Mouse (Mus musculus) liver, embryonic 16.5 days (tissue): ENCODE measurements around the gene Jmjd6. TPM values are rescaled to one million over a fixed set of nuclear protein-coding genes. Genes with fewer than 3 reads are reported as not detected.

Experiments used
- ATAC-seq: fragments of 200-750 bp; cut with Nextera tagmentation; 2 replicates; pipeline ENCODE4 v1.8.0; 2017; ENCODE audit warnings: low read depth, mild to moderate bottlenecking, moderate number of reproducible peaks, moderate library complexity
- H3K27ac ChIP-seq: fragments of 300-500 bp; sonication (generic); 2 replicates; pipeline ENCODE4 v1.5.1; 2014; ENCODE audit warnings: mild to moderate bottlenecking, low read length
- H3K27me3 ChIP-seq: fragments of 300-500 bp; sonication (generic); 2 replicates; pipeline ENCODE4 v1.6.1; 2014; ENCODE audit warnings: low read depth, low read length, mixed read lengths; ENCODE audit not compliant: control insufficient read depth, insufficient read depth
- H3K36me3 ChIP-seq: fragments of 300-500 bp; sonication (generic); 2 replicates; pipeline ENCODE4 v1.6.1; 2014; ENCODE audit warnings: mild to moderate bottlenecking; ENCODE audit not compliant: control insufficient read depth, insufficient read depth
- H3K4me1 ChIP-seq: fragments of 300-500 bp; sonication (generic); 2 replicates; pipeline ENCODE4 v1.6.1; 2014; ENCODE audit warnings: low read depth, low read length, mixed read lengths; ENCODE audit not compliant: control insufficient read depth
- H3K4me2 ChIP-seq: fragments of 300-500 bp; sonication (generic); 2 replicates; pipeline ENCODE4 v1.6.1; 2014; ENCODE audit warnings: low read depth, low read length, mixed read lengths
- H3K4me3 ChIP-seq: fragments of 300-500 bp; sonication (generic); 2 replicates; pipeline ENCODE4 v1.5.1; 2014; ENCODE audit warnings: low read depth, mild to moderate bottlenecking, low read length
- H3K9ac ChIP-seq: fragments of 300-500 bp; sonication (generic); 2 replicates; pipeline ENCODE4 v1.6.1; 2014; ENCODE audit warnings: low read depth, low read length
- H3K9me3 ChIP-seq: fragments of 300-500 bp; sonication (generic); replicated peaks from 2 replicates; pipeline ENCODE4 v1.6.1; 2016; ENCODE audit warnings: low read length; ENCODE audit not compliant: control insufficient read depth
- WGBS: fragments of 180-500 bp; shearing (Covaris S2); extraction: QIAGEN DNeasy Blood & Tissue Kit; methylation state at CpG from one replicate; pipeline ENCODE4 v1.1.7; 2014; ENCODE audit not compliant: insufficient replicate concordance; 5-methylcytosine and 5-hydroxymethylcytosine counted together
- polyA plus RNA-seq: library from polyadenylated mRNA; unstranded; fragments of >200 nt; fragmentation: Nextera tagmentation; extraction: Ambion mirVana; gene quantifications from 2 replicates; pipeline ENCODE4 v1.2.1, GENCODE M21; 2015

Gene Jmjd6
- polyA plus RNA-seq, 1 experiment from 2014 or later = 25.4 TPM

- Histone ChIP-seq H3K27ac (no peak overlapping the region), H3K4me2 (no peak overlapping the region), H3K4me3 (no peak overlapping the region), H3K36me3 (no peaks in the 10 kb centered on the region), H3K4me1 (peaks cover 2% of the 10 kb centered on the region; the same call in 1 of the 2 replicates), H3K9me3 (no peaks in the 10 kb centered on the region), H3K27me3 (no peaks in the 10 kb centered on the region), H3K9ac (no peak overlapping the region)
- ATAC-seq = no peak
- WGBS = 58% methylated on average over 7 of the region's 7 CpGs
Observed at GRCm38 (mm10) chr11:116807116-116807515, 36.1 kb downstream of the Jmjd6 start.

- H3K9ac ChIP-seq = no peak overlapping the region
- H3K4me1 ChIP-seq = peaks cover 2% of the 10 kb centered on the region; the same call in 1 of the 2 replicates
- no peak overlapping the region for H3K4me3 ChIP-seq
- H3K36me3 ChIP-seq = no peaks in the 10 kb centered on the region
- ATAC-seq = no peak
- 60% methylated on average over 15 of the region's 15 CpGs for WGBS
- no peaks in the 10 kb centered on the region for H3K27me3 ChIP-seq
- no peaks in the 10 kb centered on the region for H3K9me3 ChIP-seq
- H3K27ac ChIP-seq = no peak overlapping the region
- no peak overlapping the region for H3K4me2 ChIP-seq
Observed at GRCm38 (mm10) chr11:116806136-116807071, 36.8 kb downstream of the Jmjd6 start.

DNA sequence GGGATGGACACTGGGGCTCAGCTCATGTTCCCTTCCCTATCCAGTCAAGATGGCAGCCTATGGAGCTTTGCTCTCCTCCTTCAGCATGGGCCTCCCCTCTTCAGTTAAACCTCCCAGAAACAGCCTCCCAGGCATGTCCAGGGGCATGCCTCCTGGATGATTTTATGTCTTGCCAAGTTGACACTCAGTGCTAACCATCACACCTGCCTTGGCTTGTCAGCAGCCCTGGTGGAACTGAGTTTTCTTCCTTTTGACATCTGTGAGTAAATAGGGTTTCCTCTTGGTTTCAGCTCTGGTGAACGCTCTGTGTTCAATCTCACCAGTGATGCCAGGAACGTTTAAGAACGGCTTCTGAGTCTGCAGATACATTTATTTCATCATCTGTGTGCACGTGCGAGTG is 40.5 kb downstream of the Jmjd6 start:
- H3K4me2 ChIP-seq = no peak overlapping the region
- H3K27me3 ChIP-seq = no peaks in the 10 kb centered on the region
- no peak overlapping the region for H3K9ac ChIP-seq
- H3K9me3 ChIP-seq = no peaks in the 10 kb centered on the region
- no peaks in the 10 kb centered on the region for H3K36me3 ChIP-seq
- 57% methylated on average over 5 of the region's 5 CpGs for WGBS
- no peak for ATAC-seq
- no peaks in the 10 kb centered on the region for H3K4me1 ChIP-seq
- H3K4me3 ChIP-seq = no peak overlapping the region
- H3K27ac ChIP-seq = no peak overlapping the region

DNA sequence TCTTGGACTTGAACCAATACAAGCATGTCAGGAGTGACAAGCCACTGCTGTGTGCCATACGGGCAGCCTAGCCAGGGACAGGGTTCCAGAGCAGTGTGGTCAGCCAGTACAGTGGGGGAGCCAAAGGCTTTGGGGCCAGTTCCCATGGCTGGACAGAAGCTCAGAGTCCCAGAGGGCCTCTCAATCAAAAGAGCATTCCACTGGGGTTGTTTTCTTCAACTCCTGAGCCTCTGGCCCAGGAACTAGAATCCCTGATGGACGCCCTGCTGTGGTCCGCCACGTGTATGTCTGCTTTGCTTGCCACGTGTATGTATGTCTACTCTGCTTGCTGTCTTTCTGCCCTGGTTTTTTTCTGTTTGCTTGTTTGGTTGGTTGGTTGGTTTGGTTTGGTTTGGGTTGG is 42.1 kb downstream of the Jmjd6 start:
- no peak overlapping the region for H3K27ac ChIP-seq
- no peak overlapping the region for H3K4me3 ChIP-seq
- no peaks in the 10 kb centered on the region for H3K9me3 ChIP-seq
- H3K4me1 ChIP-seq = no peaks in the 10 kb centered on the region
- no peak overlapping the region for H3K4me2 ChIP-seq
- ATAC-seq = no peak
- WGBS = 72% methylated on average over 5 of the region's 5 CpGs
- no peaks in the 10 kb centered on the region for H3K36me3 ChIP-seq
- no peaks in the 10 kb centered on the region for H3K27me3 ChIP-seq
- H3K9ac ChIP-seq = no peak overlapping the region

- H3K9me3 ChIP-seq = no peaks in the 10 kb centered on the region
- WGBS = 72% methylated on average over 5 of the region's 5 CpGs
- no peak overlapping the region for H3K4me3 ChIP-seq
- H3K27me3 ChIP-seq = no peaks in the 10 kb centered on the region
- H3K27ac ChIP-seq = no peak overlapping the region
- H3K9ac ChIP-seq = no peak overlapping the region
- no peaks in the 10 kb centered on the region for H3K4me1 ChIP-seq
- no peak overlapping the region for H3K4me2 ChIP-seq
- no peaks in the 10 kb centered on the region for H3K36me3 ChIP-seq
- ATAC-seq = no peak
Observed at GRCm38 (mm10) chr11:116799364-116799763, 43.9 kb downstream of the Jmjd6 start.

Other genes starting within 250 kb of the Jmjd6 start
- 6.7 and 7.7 TPM in 2 replicates for gene Rhbdf2, start 216.4 kb downstream of the Jmjd6 start, polyA plus RNA-seq
- gene Prcd, start 189.9 kb downstream of the Jmjd6 start, polyA plus RNA-seq = 0.12 TPM in 1 of 2 replicates, not detected in the other
- 1.1 and 1.2 TPM in 2 replicates for gene Cygb, start 189.1 kb downstream of the Jmjd6 start, polyA plus RNA-seq
- gene St6galnac1, start 67.9 kb downstream of the Jmjd6 start, polyA plus RNA-seq = not detected in 2 replicates
- gene Mxra7, start 15.4 kb downstream of the Jmjd6 start, polyA plus RNA-seq = 0.79 and 1.4 TPM in 2 replicates
- gene Mettl23, start 171 bp downstream of the Jmjd6 start, polyA plus RNA-seq = 31.6 and 33.0 TPM in 2 replicates
- 9.4 and 10.1 TPM in 2 replicates for gene Mfsd11, start 9.0 kb upstream of the Jmjd6 start, polyA plus RNA-seq
- 345 and 360 TPM in 2 replicates for gene Srsf2, start 9.6 kb upstream of the Jmjd6 start, polyA plus RNA-seq
- 0.05 TPM in 1 of 2 replicates, not detected in the other for gene Mgat5b, start 75.4 kb upstream of the Jmjd6 start, polyA plus RNA-seq